Mouse (Mus musculus) left cerebral cortex, postnatal 36 days (tissue): ENCODE results near the gene Kif5c. TPM values are rescaled to one million over a fixed set of nuclear protein-coding genes. Genes with fewer than 3 reads are reported as not detected.

Source experiments
- DNase-seq, 2 experiments: peaks; one replicate each; pipeline ENCODE4 v3.0.0; 2021 to 2022; ENCODE audit warnings: low spot score in 2 of 2, mixed read lengths in 1 of 2
- intact Hi-C: fragments of 180-260 bp; cut with DNase I; formaldehyde crosslinking; loops from one replicate; pipeline ENCODE4 v1.15.1; 2025
- total RNA-seq, 2 experiments: library from RNA; stranded (reverse); gene quantifications; 2 replicates each; pipeline ENCODE4 v1.2.3; 2021

The Kif5c gene
- total RNA-seq, 2 experiments from 2014 or later, result 591 to 630 TPM

- DNase-seq, result no peak
Observed at GRCm38 (mm10) chr2:49733656-49734008, 114.5 kb downstream of the Kif5c start.

GRCm38 (mm10) chr2:49734013-49734780, 115.1 kb downstream of the Kif5c start:
- intact Hi-C loops, result loop anchor here (2.0 kb wide), 1 partner anchor 375 kb away; no protein-coding TSS in a partner anchor
- peak in 1 of 2 experiments; percentile 62 for DNase-seq

More at GRCm38 (mm10) chr2:49733656-49734008, 114.5 kb downstream of the Kif5c start:
- intact Hi-C loops, result loop anchor here (2.0 kb wide), 1 partner anchor 375 kb away; no protein-coding TSS in a partner anchor

- intact Hi-C loops, result loop anchor here (2.0 kb wide), 1 partner anchor 377 kb away; no protein-coding TSS in a partner anchor
- DNase-seq, result no peak
Observed at GRCm38 (mm10) chr2:49735386-49735785, 116.3 kb downstream of the Kif5c start.

- intact Hi-C loops, result no loop called here
- no peak for DNase-seq
Observed at GRCm38 (mm10) chr2:49739046-49739445, 119.9 kb downstream of the Kif5c start.

- intact Hi-C loops, result no loop called here
- no peak for DNase-seq
Observed at GRCm38 (mm10) chr2:49741026-49741425, 121.9 kb downstream of the Kif5c start.

GRCm38 (mm10) chr2:49741895-49742734, 123.0 kb downstream of the Kif5c start:
- peak; percentile 60 to 67 for DNase-seq
- intact Hi-C loops, result no loop called here

- intact Hi-C loops, result no loop called here
- no peak for DNase-seq
Observed at GRCm38 (mm10) chr2:49742919-49743318, 123.8 kb downstream of the Kif5c start.

- DNase-seq, result no peak
- intact Hi-C loops, result no loop called here
Observed at GRCm38 (mm10) chr2:49743775-49744174, 124.7 kb downstream of the Kif5c start.

GRCm38 (mm10) chr2:49744251-49745093, 125.4 kb downstream of the Kif5c start:
- no peak for DNase-seq
- intact Hi-C loops, result no loop called here

GRCm38 (mm10) chr2:49745094-49745781, 126.1 kb downstream of the Kif5c start:
- DNase-seq, result no peak
- intact Hi-C loops, result no loop called here

- intact Hi-C loops, result no loop called here
- no peak for DNase-seq
Observed at GRCm38 (mm10) chr2:49746947-49747346, 127.8 kb downstream of the Kif5c start.

GRCm38 (mm10) chr2:49747670-49748069, 128.6 kb downstream of the Kif5c start:
- DNase-seq, result no peak
- intact Hi-C loops, result no loop called here

- DNase-seq, result no peak
Observed at GRCm38 (mm10) chr2:49748628-49749342, 129.7 kb downstream of the Kif5c start.

GRCm38 (mm10) chr2:49749730-49750576, 130.9 kb downstream of the Kif5c start:
- no peak for DNase-seq
- intact Hi-C loops, result no loop called here

More at GRCm38 (mm10) chr2:49748628-49749342, 129.7 kb downstream of the Kif5c start:
- intact Hi-C loops, result no loop called here

GRCm38 (mm10) chr2:49751544-49752210, 132.6 kb downstream of the Kif5c start:
- DNase-seq, result no peak
- intact Hi-C loops, result no loop called here

GRCm38 (mm10) chr2:49752211-49752607, 133.1 kb downstream of the Kif5c start:
- no peak for DNase-seq
- intact Hi-C loops, result no loop called here

GRCm38 (mm10) chr2:49753062-49753461, 134.0 kb downstream of the Kif5c start:
- DNase-seq, result no peak

More at GRCm38 (mm10) chr2:49753062-49753461, 134.0 kb downstream of the Kif5c start:
- intact Hi-C loops, result no loop called here
